Mouse (Mus musculus) lung, postnatal 0 days (tissue): ENCODE results near the gene Fkrp. TPM values are rescaled to one million over a fixed set of nuclear protein-coding genes. Genes with fewer than 3 reads are reported as not detected.

Experiments
- ATAC-seq: fragments of 200-750 bp; cut with Nextera tagmentation; 2 replicates; pipeline ENCODE4 v1.8.0; 2017; ENCODE audit warnings: moderate library complexity
- DNase-seq: peaks from one replicate; pipeline ENCODE4 v3.0.0-alpha.2; 2016; ENCODE audit warnings: low spot score
- H3K27ac ChIP-seq: fragments of 300-500 bp; sonication (generic); 2 replicates; pipeline ENCODE4 v1.5.1; 2014; ENCODE audit warnings: antibody characterized with exemption, mild to moderate bottlenecking, low read length, mixed read lengths
- H3K27me3 ChIP-seq: fragments of 300-500 bp; sonication (generic); replicated peaks from 2 replicates; pipeline ENCODE4 v1.6.1; 2014; ENCODE audit warnings: low read length, mixed read lengths; ENCODE audit not compliant: insufficient read depth
- H3K36me3 ChIP-seq: fragments of 300-500 bp; sonication (generic); 2 replicates; pipeline ENCODE4 v1.6.1; 2014; ENCODE audit warnings: low read length, mixed read lengths; ENCODE audit not compliant: insufficient read depth
- H3K4me1 ChIP-seq: fragments of 300-500 bp; sonication (generic); 2 replicates; pipeline ENCODE4 v1.6.1; 2014; ENCODE audit warnings: antibody characterized with exemption, low read depth, low read length, mixed read lengths; ENCODE audit not compliant: insufficient read depth
- H3K4me2 ChIP-seq: fragments of 300-500 bp; sonication (generic); replicated peaks from 2 replicates; pipeline ENCODE4 v1.6.1; 2014; ENCODE audit warnings: low read depth, mild to moderate bottlenecking, low read length, moderate library complexity, mixed read lengths
- H3K4me3 ChIP-seq: fragments of 300-500 bp; sonication (generic); 2 replicates; pipeline ENCODE4 v1.5.1; 2014; ENCODE audit warnings: low read depth, low read length
- H3K9ac ChIP-seq: fragments of 300-500 bp; sonication (generic); replicated peaks from 2 replicates; pipeline ENCODE4 v1.6.1; 2014; ENCODE audit warnings: low read depth, mild to moderate bottlenecking
- H3K9me3 ChIP-seq: fragments of 300-500 bp; sonication (generic); 2 replicates; pipeline ENCODE4 v1.6.1; 2016; ENCODE audit warnings: low read length, mixed read lengths
- CTCF ChIP-seq: IDR thresholded peaks from 2 replicates; pipeline ENCODE4 v1.5.1; 2016; ENCODE audit warnings: antibody characterized with exemption, mild to moderate bottlenecking
- EP300 ChIP-seq: IDR thresholded peaks from 2 replicates; pipeline ENCODE4 v1.6.1; 2016; ENCODE audit warnings: antibody characterized with exemption, mild to moderate bottlenecking, control low read depth
- WGBS: fragments of 180-500 bp; shearing (Covaris S2); extraction: QIAGEN DNeasy Blood & Tissue Kit; methylation state at CpG from one replicate; pipeline ENCODE4 v1.1.7; 2014; 5-methylcytosine and 5-hydroxymethylcytosine counted together
- polyA plus RNA-seq: library from polyadenylated mRNA; unstranded; fragments of >200 nt; fragmentation: Nextera tagmentation; extraction: Ambion mirVana; gene quantifications from 2 replicates; pipeline ENCODE4 v1.2.1, GENCODE M21; 2015

The Fkrp gene
- polyA plus RNA-seq, 1 experiment from 2014 or later: 22.3 TPM

GRCm38 (mm10) chr7:16842645-16843063 lies 26.1 kb upstream of the Fkrp start, which contains the start of gene Prkd2:
TSS of gene Prkd2 (plus strand) at chr7:16842902.
- Histone ChIP-seq H3K9ac (peak within 1 kb of the TSS; percentile 82), H3K4me3 (peak within 1 kb of the TSS; percentile 59), H3K36me3 (peaks cover 21% of the 10 kb centered on the region; the same call in 1 of the 2 replicates), H3K4me1 (peaks cover 17% of the 10 kb centered on the region; the same call in 1 of the 2 replicates), H3K27me3 (no peaks in the 10 kb centered on the region), H3K4me2 (peak within 1 kb of the TSS; percentile 98), H3K9me3 (no peaks in the 10 kb centered on the region), H3K27ac (peak within 1 kb of the TSS; percentile 94)
- DNase-seq (peak; percentile 93), ATAC-seq (peak; percentile 88)
- TF ChIP-seq EP300 (no peak), CTCF (no peak)
- WGBS: under 1% methylated on average over 27 of the region's 32 CpGs

- H3K4me2 ChIP-seq: peak overlapping the region; percentile 98
- peaks cover 17% of the 10 kb centered on the region; the same call in 1 of the 2 replicates for H3K4me1 ChIP-seq
- H3K36me3 ChIP-seq: peaks cover 22% of the 10 kb centered on the region; the same call in 1 of the 2 replicates
- H3K9ac ChIP-seq: no peak overlapping the region
- TF ChIP-seq EP300 (peak; percentile 44), CTCF (no peak)
- no peak for ATAC-seq
- peak overlapping the region; percentile 94 for H3K27ac ChIP-seq
- H3K4me3 ChIP-seq: peak overlapping the region; percentile 59; the same call in 1 of the 2 replicates
- no peaks in the 10 kb centered on the region for H3K27me3 ChIP-seq
- WGBS: 21% methylated on average over 11 of the region's 11 CpGs
- peak; percentile 40 for DNase-seq
- H3K9me3 ChIP-seq: no peaks in the 10 kb centered on the region
These were observed 25.3 kb upstream of the Fkrp start for GRCm38 (mm10) chr7:16841561-16842560.

GRCm38 (mm10) chr7:16841078-16841477 lies 24.5 kb upstream of the Fkrp start:
- no peak for ATAC-seq
- Histone ChIP-seq H3K27me3 (no peaks in the 10 kb centered on the region), H3K36me3 (peaks cover 22% of the 10 kb centered on the region; the same call in 1 of the 2 replicates), H3K9ac (no peak overlapping the region), H3K27ac (peak overlapping the region; percentile 94), H3K4me2 (no peak overlapping the region), H3K4me3 (no peak overlapping the region), H3K9me3 (no peaks in the 10 kb centered on the region), H3K4me1 (peaks cover 17% of the 10 kb centered on the region; the same call in 1 of the 2 replicates)
- TF ChIP-seq CTCF (no peak), EP300 (no peak)
- WGBS: 65% methylated on average over 4 of the region's 4 CpGs
- no peak for DNase-seq

- DNase-seq (no peak), ATAC-seq (no peak)
- no peak overlapping the region for H3K27ac ChIP-seq
- no peaks in the 10 kb centered on the region for H3K27me3 ChIP-seq
- no peak overlapping the region for H3K4me3 ChIP-seq
- 87% methylated on average over 2 of the region's 2 CpGs for WGBS
- TF ChIP-seq CTCF (no peak), EP300 (no peak)
- no peak overlapping the region for H3K9ac ChIP-seq
- no peaks in the 10 kb centered on the region for H3K9me3 ChIP-seq
- H3K4me2 ChIP-seq: no peak overlapping the region
- H3K36me3 ChIP-seq: peaks cover 24% of the 10 kb centered on the region; the same call in 1 of the 2 replicates
- peaks cover 17% of the 10 kb centered on the region; the same call in 1 of the 2 replicates for H3K4me1 ChIP-seq
These were observed 23.6 kb upstream of the Fkrp start for GRCm38 (mm10) chr7:16840109-16840491.

- TF ChIP-seq EP300 (no peak), CTCF (no peak)
- H3K4me1 ChIP-seq: peaks cover 13% of the 10 kb centered on the region; the same call in 1 of the 2 replicates
- WGBS: 90% methylated on average over 12 of the region's 12 CpGs
- no peak overlapping the region for H3K4me2 ChIP-seq
- no peak overlapping the region for H3K4me3 ChIP-seq
- peaks cover 26% of the 10 kb centered on the region; the same call in 1 of the 2 replicates for H3K36me3 ChIP-seq
- H3K9me3 ChIP-seq: no peaks in the 10 kb centered on the region
- ATAC-seq (no peak), DNase-seq (no peak)
- no peaks in the 10 kb centered on the region for H3K27me3 ChIP-seq
- H3K9ac ChIP-seq: no peak overlapping the region
- H3K27ac ChIP-seq: no peak overlapping the region
These were observed 23.0 kb upstream of the Fkrp start for GRCm38 (mm10) chr7:16839427-16840108.
